Mouse (Mus musculus) adrenal gland, postnatal 10 days (tissue): ENCODE measurements around the gene Osbpl7. TPM values are rescaled to one million over a fixed set of nuclear protein-coding genes. Genes with fewer than 3 reads are reported as not detected.

ENCODE experiments used
- DNase-seq: peaks from one replicate; pipeline ENCODE4 v3.0.0; 2021; ENCODE audit warnings: mixed read lengths
- long read RNA-seq, 2 experiments: library from polyadenylated mRNA; stranded (forward); transcript quantifications; one replicate each; pipeline ENCODE4 v2.0.0; 2021
- total RNA-seq, 2 experiments: library from RNA; stranded (reverse); gene quantifications; 2 replicates each; pipeline ENCODE4 v1.2.3; 2021

The Osbpl7 gene
- 10 to 100 TPM; 10.2 to 13.2 TPM for total RNA-seq
- long read RNA-seq, experiment 1, partial matches to known transcripts: 2 of 5 reads
- long read RNA-seq, experiment 1, other reads (novel, unspliced or antisense): 2 of 5 reads
- long read RNA-seq, experiment 2, partial matches to known transcripts: 0 of 4 reads
- long read RNA-seq, experiment 2, other reads (novel, unspliced or antisense): 2 of 4 reads

GRCm38 (mm10) chr11:97050216-97050943 lies at the start of gene Osbpl7:
Gene Osbpl7 (plus strand): TSS chr11:97050628.
- peak; percentile 85 for DNase-seq

GRCm38 (mm10) chr11:97003170-97003569 lies 47.3 kb upstream of the Osbpl7 start:
- no peak for DNase-seq

GRCm38 (mm10) chr11:97007093-97007794 lies 43.2 kb upstream of the Osbpl7 start:
- no peak for DNase-seq

GRCm38 (mm10) chr11:97009198-97009790 lies 41.1 kb upstream of the Osbpl7 start:
- DNase-seq: no peak

- no peak for DNase-seq
Observed at GRCm38 (mm10) chr11:97013121-97013670, 37.2 kb upstream of the Osbpl7 start, which contains the start of gene Sp6. Gene Sp6 (plus strand): TSS chr11:97013394.

GRCm38 (mm10) chr11:97017696-97018582 lies 32.5 kb upstream of the Osbpl7 start:
- peak; percentile 15 for DNase-seq

- DNase-seq: peak; percentile 34
Observed at GRCm38 (mm10) chr11:97018583-97019344, 31.7 kb upstream of the Osbpl7 start.

GRCm38 (mm10) chr11:97019345-97019708 lies 31.1 kb upstream of the Osbpl7 start:
- DNase-seq: no peak

GRCm38 (mm10) chr11:97021121-97021765 lies 29.2 kb upstream of the Osbpl7 start:
- peak; percentile 12 for DNase-seq

GRCm38 (mm10) chr11:97021873-97022484 lies 28.4 kb upstream of the Osbpl7 start:
- DNase-seq: peak; percentile 82

GRCm38 (mm10) chr11:97024977-97025376 lies 25.5 kb upstream of the Osbpl7 start:
- peak; percentile 70 for DNase-seq

GRCm38 (mm10) chr11:97025721-97026344 lies 24.6 kb upstream of the Osbpl7 start:
- DNase-seq: peak; percentile 92

- DNase-seq: peak; percentile 91
Observed at GRCm38 (mm10) chr11:97029686-97030417, 20.6 kb upstream of the Osbpl7 start, which contains the start of gene Scrn2. Gene Scrn2 (plus strand): TSS chr11:97029938.

GRCm38 (mm10) chr11:97030426-97030825 lies 20.0 kb upstream of the Osbpl7 start:
- DNase-seq: no peak

GRCm38 (mm10) chr11:97031977-97032376 lies 18.5 kb upstream of the Osbpl7 start:
- DNase-seq: no peak

- DNase-seq: no peak
Observed at GRCm38 (mm10) chr11:97032499-97032898, 17.9 kb upstream of the Osbpl7 start.

GRCm38 (mm10) chr11:97033781-97034180 lies 16.6 kb upstream of the Osbpl7 start:
- DNase-seq: no peak

- no peak for DNase-seq
Observed at GRCm38 (mm10) chr11:97036141-97036540, 14.3 kb upstream of the Osbpl7 start.
